Mouse (Mus musculus): Measurements from ENCODE around the gene Vopp1.

Vopp1 gene

GRCm38 (mm10) chr6:57782658-57783057 lies 42.3 kb downstream of the Vopp1 start:
- DNase-seq (ENCODE audit: low spot score), result no peak

- DNase-seq (ENCODE audit: low spot score), result no peak
Observed at GRCm38 (mm10) chr6:57780359-57780758, 44.6 kb downstream of the Vopp1 start.

GRCm38 (mm10) chr6:57773792-57774191 lies 51.2 kb downstream of the Vopp1 start:
- no peak for DNase-seq (ENCODE audit: low spot score)

- DNase-seq (ENCODE audit: low spot score), result no peak
Observed at GRCm38 (mm10) chr6:57770467-57771190, 54.3 kb downstream of the Vopp1 start.

GRCm38 (mm10) chr6:57768948-57769525 lies 55.9 kb downstream of the Vopp1 start:
- DNase-seq (ENCODE audit: low spot score), result no peak

GRCm38 (mm10) chr6:57767112-57767868 lies 57.7 kb downstream of the Vopp1 start:
- DNase-seq (ENCODE audit: low spot score), result no peak

- DNase-seq (ENCODE audit: low spot score), result no peak
Observed at GRCm38 (mm10) chr6:57766287-57766686, 58.7 kb downstream of the Vopp1 start.

GRCm38 (mm10) chr6:57765095-57765878 lies 59.7 kb downstream of the Vopp1 start:
- no peak for DNase-seq (ENCODE audit: low spot score)

- no peak for DNase-seq (ENCODE audit: low spot score)
Observed at GRCm38 (mm10) chr6:57763054-57763453, 61.9 kb downstream of the Vopp1 start.

- no peak for DNase-seq (ENCODE audit: low spot score)
Observed at GRCm38 (mm10) chr6:57753962-57754759, 70.8 kb downstream of the Vopp1 start.

GRCm38 (mm10) chr6:57745748-57746129 lies 79.2 kb downstream of the Vopp1 start:
- no peak for DNase-seq (ENCODE audit: low spot score)

- no peak for DNase-seq (ENCODE audit: low spot score)
Observed at GRCm38 (mm10) chr6:57744974-57745747, 79.8 kb downstream of the Vopp1 start.

GRCm38 (mm10) chr6:57744123-57744522 lies 80.8 kb downstream of the Vopp1 start:
- no peak for DNase-seq (ENCODE audit: low spot score)

- no peak for DNase-seq (ENCODE audit: low spot score)
Observed at GRCm38 (mm10) chr6:57743333-57743732, 81.6 kb downstream of the Vopp1 start.

- no peak for DNase-seq (ENCODE audit: low spot score)
Observed at GRCm38 (mm10) chr6:57742749-57743148, 82.2 kb downstream of the Vopp1 start.

- DNase-seq (ENCODE audit: low spot score), result no peak
Observed at GRCm38 (mm10) chr6:57721347-57721746, 103.6 kb downstream of the Vopp1 start.

GRCm38 (mm10) chr6:57711726-57712125 lies 113.2 kb downstream of the Vopp1 start:
- DNase-seq (ENCODE audit: low spot score), result no peak

GRCm38 (mm10) chr6:57706721-57707120 lies 118.2 kb downstream of the Vopp1 start:
- no peak for DNase-seq (ENCODE audit: low spot score)

GRCm38 (mm10) chr6:57703703-57704102 lies 121.3 kb downstream of the Vopp1 start:
- DNase-seq (ENCODE audit: low spot score), result no peak

- peak; percentile 93 for DNase-seq (ENCODE audit: low spot score)
Observed at GRCm38 (mm10) chr6:57702743-57703499, 122.0 kb downstream of the Vopp1 start.
